Mouse (Mus musculus) G1E (cell line): ENCODE results near the gene Ppp1r18. TPM values are rescaled to one million over a fixed set of nuclear protein-coding genes. Genes with fewer than 3 reads are reported as not detected.

ENCODE experiments used
- ATAC-seq: 2 replicates; pipeline ENCODE4 v1.8.0; 2016; ENCODE audit warnings: mild to moderate bottlenecking; ENCODE audit not compliant: insufficient number of reproducible peaks, poor library complexity, low FRiP score, severe bottlenecking; ENCODE audit errors: extremely low read depth
- DNase-seq: peaks from one replicate; pipeline ENCODE4 v3.0.0; 2012; ENCODE audit warnings: low spot score
- H3K27me3 ChIP-seq: 2 replicates; pipeline ENCODE4 v1.6.1; 2012; ENCODE audit warnings: mild to moderate bottlenecking, low read length, inconsistent platforms; ENCODE audit not compliant: insufficient read depth
- H3K36me3 ChIP-seq: replicated peaks from 2 replicates; pipeline ENCODE3; 2012; ENCODE audit warnings: mild to moderate bottlenecking, inconsistent platforms
- H3K4me1 ChIP-seq: 2 replicates; pipeline ENCODE4 v1.6.1; 2012; ENCODE audit warnings: low read depth, low read length, inconsistent platforms, mixed read lengths; ENCODE audit not compliant: insufficient read depth
- H3K4me3 ChIP-seq: 2 replicates; pipeline ENCODE4 v1.5.1; 2012; ENCODE audit warnings: low read depth, mild to moderate bottlenecking, inconsistent platforms, low read length, moderate library complexity, mixed read lengths
- H3K9me3 ChIP-seq: replicated peaks from 2 replicates; pipeline ENCODE4 v1.6.1; 2012; ENCODE audit warnings: inconsistent platforms
- CTCF ChIP-seq: IDR thresholded peaks from 2 replicates; pipeline ENCODE4 v1.5.1; 2012; ENCODE audit warnings: low read depth, low read length, inconsistent platforms, mixed read lengths
- GATA1 ChIP-seq: IDR thresholded peaks from 2 replicates; pipeline ENCODE4 v1.6.1; 2012; ENCODE audit warnings: borderline replicate concordance, low read length, inconsistent platforms, mixed read lengths
- GATA2 ChIP-seq: IDR thresholded peaks from 2 replicates; pipeline ENCODE4 v1.6.1; 2012; ENCODE audit warnings: low read depth, low read length, inconsistent platforms, borderline replicate concordance
- POLR2AphosphoS5 ChIP-seq: IDR thresholded peaks from 2 replicates; pipeline ENCODE4 v1.6.1; 2012; ENCODE audit warnings: low read depth, low read length, inconsistent platforms; ENCODE audit not compliant: insufficient replicate concordance
- TAL1 ChIP-seq: conservative IDR thresholded peaks from 2 replicates; pipeline ENCODE4 v1.6.1; 2012; ENCODE audit warnings: low read depth, low read length, inconsistent platforms, mixed read lengths
- polyA plus RNA-seq: library from polyadenylated mRNA; stranded (reverse); fragments of >175 nt; gene quantifications from 2 replicates; pipeline ENCODE4 v1.2.3, GENCODE M21; 2012
- total RNA-seq, 2 experiments: library from RNA; stranded (forward) in 1 of 2; stranded (reverse) in 1 of 2; fragments of 200-1000 nt in 1 of 2; fragments of >200 nt in 1 of 2; fragmentation: Nextera tagmentation in 1 of 2; gene quantifications; 2 replicates each; pipeline ENCODE4 v1.2.3; 2014 to 2017

Ppp1r18 gene
- total and polyA plus RNA-seq, 3 experiments, result 31.1 to 103 (median 61.9) TPM

DNA sequence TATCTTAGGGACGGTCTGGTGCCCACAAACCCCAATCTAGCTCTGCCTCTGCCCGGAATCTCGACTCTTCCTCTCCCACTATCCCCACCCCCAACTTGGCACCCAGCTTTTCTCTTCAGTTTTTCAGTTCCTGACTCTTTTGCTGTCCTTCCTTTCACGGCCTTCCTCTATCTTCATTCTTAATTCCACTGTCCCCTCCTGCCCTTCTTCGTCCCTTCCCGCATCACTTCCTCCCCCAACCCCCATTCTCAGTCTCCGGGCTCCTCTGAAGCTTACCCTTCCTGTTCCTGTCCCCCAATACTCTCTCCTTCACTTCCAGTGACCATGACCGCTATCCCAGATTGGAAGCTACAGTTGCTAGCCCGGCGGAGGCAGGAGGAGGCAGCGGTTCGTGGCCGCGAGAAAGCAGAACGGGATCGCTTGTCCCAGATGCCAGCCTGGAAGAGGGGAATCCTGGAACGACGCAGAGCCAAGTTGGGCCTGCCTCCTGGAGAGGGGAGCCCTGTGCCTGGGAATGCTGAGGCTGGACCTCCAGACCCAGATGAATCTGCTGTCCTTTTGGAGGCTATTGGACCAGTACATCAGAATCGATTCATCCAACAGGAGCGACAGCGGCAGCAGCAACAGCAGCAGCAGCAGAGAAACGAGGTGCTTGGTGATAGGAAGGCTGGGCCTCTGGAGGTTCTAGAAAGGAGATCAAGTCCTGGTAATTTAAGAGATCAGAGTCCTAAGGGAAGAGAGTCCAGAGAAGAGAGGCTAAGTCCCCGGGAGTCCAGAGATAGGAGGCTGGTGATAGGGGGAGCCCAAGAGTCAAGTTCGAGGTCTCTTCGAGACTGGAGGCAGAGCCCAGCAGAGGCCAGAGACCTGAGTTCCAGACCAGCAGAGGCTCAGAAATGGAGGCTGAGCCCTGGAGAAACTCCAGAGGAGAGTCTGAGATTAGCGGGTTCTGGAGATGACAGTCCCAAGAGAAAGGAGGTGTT is 1.8 kb downstream of the Ppp1r18 start:
- Histone ChIP-seq H3K27me3 (peaks cover 17% of the 10 kb centered on the region; the same call in 1 of the 2 replicates), H3K4me1 (peaks cover 94% of the 10 kb centered on the region), H3K4me3 (peak overlapping the region; percentile 74), H3K36me3 (peaks cover 35% of the 10 kb centered on the region), H3K9me3 (peaks cover 4% of the 10 kb centered on the region; the same call in 1 of the 2 replicates)
- TF ChIP-seq POLR2AphosphoS5 (no peak), GATA2 (no peak), GATA1 (no peak), CTCF (0 out of 2 replicates have a peak, but pooled peaks have one; percentile 7)
- DNase-seq, result peak; percentile 37
- no peak for ATAC-seq

DNA sequence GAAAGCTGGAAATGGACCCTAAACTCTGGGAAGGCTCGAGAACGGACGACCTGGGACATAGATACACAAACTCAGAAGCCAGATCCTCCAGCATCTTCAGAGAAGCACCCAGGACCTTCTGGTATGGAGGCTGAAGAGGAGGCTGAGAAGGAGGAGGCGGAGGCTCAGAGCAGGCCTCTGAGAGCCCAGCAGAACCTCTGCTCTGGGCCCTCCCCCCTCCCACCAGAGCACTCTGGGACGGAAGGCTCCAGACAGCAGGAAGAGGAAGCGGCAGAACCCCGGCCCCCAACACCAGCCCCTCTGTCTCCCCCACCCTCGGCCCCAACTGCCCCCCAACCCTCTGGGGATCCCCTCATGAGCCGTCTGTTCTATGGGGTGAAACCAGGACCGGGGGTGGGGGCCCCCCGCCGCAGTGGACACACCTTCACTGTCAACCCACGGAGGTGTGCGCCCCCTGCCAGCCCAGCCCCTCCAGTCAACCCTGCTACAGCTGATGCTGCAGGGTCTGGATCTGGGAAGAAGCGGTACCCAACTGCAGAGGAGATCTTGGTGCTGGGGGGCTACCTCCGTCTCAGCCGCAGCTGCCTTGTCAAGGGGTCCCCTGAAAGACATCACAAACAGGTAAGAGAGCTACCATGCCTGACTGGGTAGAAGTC is 2.9 kb downstream of the Ppp1r18 start:
- peaks cover 17% of the 10 kb centered on the region; the same call in 1 of the 2 replicates for H3K27me3 ChIP-seq
- DNase-seq, result peak; percentile 58

DNA sequence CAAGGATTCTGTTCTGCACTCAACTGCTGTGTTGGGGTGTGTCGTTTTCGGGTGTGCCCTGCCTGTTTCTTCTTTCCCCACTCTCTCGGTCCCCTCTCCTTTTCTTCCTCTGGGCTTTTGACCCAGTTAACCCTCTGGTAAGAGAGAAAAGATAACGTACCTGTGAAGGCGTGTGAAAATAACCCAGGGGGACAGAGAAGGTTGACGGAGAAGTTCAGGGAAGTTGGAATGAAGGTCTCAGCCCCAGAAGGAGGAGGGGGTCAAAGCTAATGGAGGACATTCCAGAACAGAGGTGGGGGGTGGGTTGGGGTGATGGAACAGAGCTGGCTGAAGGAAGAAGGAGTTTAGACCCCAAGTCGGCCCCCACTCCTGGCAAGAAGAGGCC is 3.6 kb downstream of the Ppp1r18 start:
- TF ChIP-seq TAL1 (no peak), CTCF (no peak), GATA2 (no peak), GATA1 (no peak), POLR2AphosphoS5 (no peak)
- Histone ChIP-seq H3K27me3 (peaks cover 17% of the 10 kb centered on the region; the same call in 1 of the 2 replicates), H3K4me1 (peaks cover 94% of the 10 kb centered on the region), H3K9me3 (peaks cover 4% of the 10 kb centered on the region; the same call in 1 of the 2 replicates), H3K36me3 (peaks cover 37% of the 10 kb centered on the region), H3K4me3 (peak overlapping the region; percentile 74)
- DNase-seq, result no peak
- ATAC-seq, result no peak

More for the DNA sequence above, 2.9 kb downstream of the Ppp1r18 start:
- ATAC-seq, result no peak
- peaks cover 4% of the 10 kb centered on the region; the same call in 1 of the 2 replicates for H3K9me3 ChIP-seq
- TF ChIP-seq GATA2 (no peak), POLR2AphosphoS5 (no peak), CTCF (no peak), GATA1 (no peak), TAL1 (no peak)
- H3K4me1 ChIP-seq, result peaks cover 94% of the 10 kb centered on the region
- H3K4me3 ChIP-seq, result peak overlapping the region; percentile 74
- H3K36me3 ChIP-seq, result peaks cover 37% of the 10 kb centered on the region

DNA sequence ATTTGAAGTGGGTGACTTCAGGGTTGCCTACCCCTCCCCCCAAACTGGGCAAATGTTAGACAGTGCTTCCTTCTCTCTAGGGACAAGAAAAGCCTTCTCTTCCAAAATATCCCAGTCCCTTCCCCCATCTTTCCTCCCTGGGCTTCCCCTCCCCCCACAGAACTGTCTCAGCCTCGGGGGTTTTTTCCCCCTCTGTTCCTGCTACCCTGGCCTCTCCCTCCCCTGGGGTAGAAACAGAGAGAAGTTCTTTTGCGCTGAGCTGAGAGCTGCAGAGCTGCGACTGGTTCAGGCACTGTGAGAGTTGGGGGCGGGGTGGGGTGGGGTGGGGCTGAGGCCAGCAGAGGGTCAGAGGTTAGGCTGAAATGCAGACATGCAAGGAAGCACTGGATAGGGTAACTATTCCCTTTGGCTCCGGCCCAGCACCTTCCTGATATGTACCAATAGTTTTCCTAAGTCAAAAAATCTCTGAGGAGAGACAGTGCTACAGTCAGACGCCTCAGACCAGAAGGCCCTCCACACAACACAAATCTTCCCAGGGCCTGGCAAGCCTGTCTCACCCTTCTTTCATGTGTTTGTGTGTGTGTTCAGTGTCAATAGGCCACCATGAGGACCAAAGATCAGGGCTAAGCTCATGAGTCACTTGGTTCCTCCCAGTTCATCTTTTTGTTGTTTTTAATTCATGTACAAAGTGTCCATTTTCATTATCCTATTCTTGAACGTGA is 4.1 kb downstream of the Ppp1r18 start:
- Histone ChIP-seq H3K4me1 (peaks cover 94% of the 10 kb centered on the region), H3K4me3 (peak overlapping the region; percentile 74), H3K36me3 (peaks cover 37% of the 10 kb centered on the region), H3K27me3 (peaks cover 17% of the 10 kb centered on the region; the same call in 1 of the 2 replicates), H3K9me3 (peaks cover 4% of the 10 kb centered on the region; the same call in 1 of the 2 replicates)
- peak; percentile 64 for DNase-seq
- no peak for ATAC-seq
- TF ChIP-seq TAL1 (no peak), GATA1 (no peak), GATA2 (no peak), CTCF (no peak), POLR2AphosphoS5 (no peak)

DNA sequence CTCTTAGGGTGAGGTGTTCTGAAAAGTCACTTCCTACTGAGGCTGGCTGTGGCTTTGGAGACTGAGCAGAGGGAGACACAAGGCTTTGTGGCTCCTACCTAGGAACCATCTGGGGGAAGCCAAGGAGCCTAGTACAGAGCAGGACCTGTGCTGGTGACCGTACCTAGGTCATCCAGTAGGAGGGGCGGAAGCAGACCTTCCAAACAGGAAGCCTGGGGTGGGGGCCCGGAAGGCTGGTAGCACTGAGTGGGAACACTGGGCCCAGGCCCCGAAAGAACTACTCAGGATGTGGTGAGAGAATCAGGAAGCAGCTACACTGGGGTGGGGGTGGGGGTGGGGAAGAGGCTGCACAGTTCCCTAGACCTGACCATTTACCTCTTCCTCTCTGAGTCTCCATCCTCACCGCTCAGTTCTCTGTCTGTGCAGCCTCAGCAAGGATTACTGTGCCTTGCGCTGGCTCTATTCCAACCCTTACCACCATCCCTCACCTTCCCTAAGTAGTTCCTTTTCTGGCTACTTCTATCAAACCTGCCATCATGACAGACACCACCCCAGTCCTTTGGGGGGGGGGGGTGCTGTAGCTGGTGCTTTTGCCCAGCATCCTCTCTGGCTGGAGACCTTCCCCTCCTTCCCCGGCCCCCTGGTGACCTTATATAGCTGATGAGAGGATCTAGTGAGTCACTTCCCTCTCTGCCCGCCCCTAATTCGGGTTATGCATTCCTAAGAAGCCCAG is 4.9 kb downstream of the Ppp1r18 start:
- DNase-seq (peak; percentile 73), ATAC-seq (peak; percentile 35)
- H3K36me3 ChIP-seq, result peaks cover 38% of the 10 kb centered on the region
- peaks cover 94% of the 10 kb centered on the region for H3K4me1 ChIP-seq
- TF ChIP-seq GATA1, result no peak
- TF ChIP-seq GATA2, result no peak
- no peak for TF ChIP-seq TAL1
- TF ChIP-seq CTCF, result no peak
- peaks cover 17% of the 10 kb centered on the region; the same call in 1 of the 2 replicates for H3K27me3 ChIP-seq
- H3K9me3 ChIP-seq, result peaks cover 4% of the 10 kb centered on the region; the same call in 1 of the 2 replicates
- peak overlapping the region; percentile 74 for H3K4me3 ChIP-seq
